Comparison of ENCODE assay signal across 8 mouse cellular contexts in the genomic region with DNA sequence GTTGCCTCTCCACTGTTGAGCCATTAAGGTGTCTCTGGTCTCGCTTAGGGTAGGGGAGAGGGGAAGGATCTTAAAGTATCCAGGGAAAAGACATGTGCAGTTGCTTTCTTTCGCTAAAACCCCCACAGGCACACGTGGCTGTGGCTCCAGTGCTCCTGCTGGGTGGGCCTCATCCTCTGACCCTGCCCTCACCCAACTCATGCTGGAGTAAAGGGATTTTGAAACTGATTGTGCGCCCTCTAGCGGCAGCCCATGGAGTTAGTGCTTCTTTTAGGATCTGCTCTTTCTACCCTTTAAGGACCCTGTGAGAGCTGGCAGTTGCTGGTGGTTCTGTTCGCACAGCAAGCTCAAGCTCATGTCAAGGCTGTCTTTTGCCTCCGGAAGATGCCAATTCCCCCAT. TPM values are rescaled to one million over a fixed set of nuclear protein-coding genes. Genes with fewer than 3 reads are reported as not detected.
A peak's percentile ranks its signal among the peaks of the same experiment; 100 is the strongest.
DNase-seq lines count a peak whose midpoint lies in the region; ATAC-seq lines count a peak whose summit lies in the region.

No protein-coding gene starts in this region.

- intact Hi-C loops in left cerebral cortex, postnatal 10 days (cut with DNase I) = loop anchor here (10.0 kb wide), 1 partner anchor 352 kb away; the partner anchor contains the start of genes Nek8 and Tlcd1

- WGBS in forebrain, embryonic 14.5 days = 15% methylated on average over 7 of the region's 7 CpGs
- WGBS in forebrain, embryonic 13.5 days = 16% methylated on average over 7 of the region's 7 CpGs

- H3K4me2 ChIP-seq in forebrain, embryonic 14.5 days (ENCODE audit: low read length) = no peak overlapping the region
- no peak overlapping the region for H3K4me2 ChIP-seq in forebrain, embryonic 13.5 days

- H3K9me3 ChIP-seq in forebrain, embryonic 14.5 days (replicated peaks; ENCODE audit: control insufficient read depth, low read length) = no peaks in the 10 kb centered on the region
- H3K9me3 ChIP-seq in forebrain, embryonic 13.5 days (replicated peaks) = no peaks in the 10 kb centered on the region

- DNase-seq in forebrain, embryonic 14.5 days (ENCODE audit: low spot score) = peak; percentile 79
- DNase-seq in right cerebral cortex, adult 18-20 months = peak; percentile 63
- DNase-seq in right cerebral cortex, postnatal 36 days (ENCODE audit: low spot score in 2 of 2) = no peak
- DNase-seq in cerebellum, postnatal 36 days = peak; percentile 73 to 75
- DNase-seq in left cerebral cortex, postnatal 10 days (ENCODE audit: extremely low spot score in 1 of 2, low spot score in 2 of 2) = peak; percentile 64 to 72
- peak; percentile 31 to 56 for DNase-seq in natural killer cell, adult 2 months (ENCODE audit: low spot score in 2 of 2)
- peak; percentile 71 for DNase-seq in thymus, postnatal 25 days

- no peak for ATAC-seq in forebrain, embryonic 14.5 days
- no peak for ATAC-seq in forebrain, embryonic 13.5 days

- no peaks in the 10 kb centered on the region for H3K27me3 ChIP-seq in forebrain, embryonic 14.5 days (replicated peaks; ENCODE audit: control insufficient read depth, insufficient read depth, low read length)
- H3K27me3 ChIP-seq in forebrain, embryonic 13.5 days = peaks cover 17% of the 10 kb centered on the region

- H3K9ac ChIP-seq in forebrain, embryonic 14.5 days (ENCODE audit: low read length) = no peak overlapping the region
- no peak overlapping the region for H3K9ac ChIP-seq in forebrain, embryonic 13.5 days

- no peak overlapping the region for H3K4me3 ChIP-seq in forebrain, embryonic 14.5 days (ENCODE audit: low read depth, low read length)
- H3K4me3 ChIP-seq in forebrain, embryonic 13.5 days = no peak overlapping the region

- H3K36me3 ChIP-seq in forebrain, embryonic 14.5 days (ENCODE audit: control insufficient read depth, insufficient read depth, low read length) = peaks cover 62% of the 10 kb centered on the region
- peaks cover 63% of the 10 kb centered on the region for H3K36me3 ChIP-seq in forebrain, embryonic 13.5 days (ENCODE audit: poor library complexity, severe bottlenecking)

- H3K27ac ChIP-seq in forebrain, embryonic 14.5 days (ENCODE audit: low read depth, low read length) = no peak overlapping the region
- H3K27ac ChIP-seq in forebrain, embryonic 13.5 days = no peak overlapping the region

- peaks cover 13% of the 10 kb centered on the region for H3K4me1 ChIP-seq in forebrain, embryonic 14.5 days (ENCODE audit: control insufficient read depth, insufficient read depth, low read length)
- H3K4me1 ChIP-seq in forebrain, embryonic 13.5 days = peaks cover 33% of the 10 kb centered on the region

RNA-seq across cellular contexts. Expression of gene Gm10277, which starts 35.2 kb away (rescaled TPM):
- 0.55 and 0.85 TPM in 2 replicates for polyA plus RNA-seq in forebrain, embryonic 14.5 days (2014; fragmentation: Nextera tagmentation; extraction: Ambion mirVana)
- polyA plus RNA-seq in forebrain, embryonic 13.5 days (2015; fragmentation: Nextera tagmentation; extraction: Ambion mirVana) = 2.9 and 3.2 TPM in 2 replicates
- total RNA-seq in left cerebral cortex, postnatal 10 days (2021) = not detected

RNA-seq across cellular contexts. Expression of gene Myo18a, which starts 59.7 kb away (rescaled TPM):
- polyA plus RNA-seq in forebrain, embryonic 14.5 days (2014; fragmentation: Nextera tagmentation; extraction: Ambion mirVana) = 30.0 and 37.1 TPM in 2 replicates
- 38.2 and 48.1 TPM in 2 replicates for polyA plus RNA-seq in forebrain, embryonic 13.5 days (2015; fragmentation: Nextera tagmentation; extraction: Ambion mirVana)
- total RNA-seq in left cerebral cortex, postnatal 10 days (2021) = 100 to 1,000 TPM; 135 to 137 TPM

Comparison
In these comparisons a context has a peak if more than half of its experiments do, and no peak if none do; other contexts are left out.
1. DNase-seq: peak in forebrain, embryonic 14.5 days (single experiment), right cerebral cortex, adult 18-20 months (single experiment), cerebellum, postnatal 36 days (2 of 2), left cerebral cortex, postnatal 10 days (2 of 2), natural killer cell, adult 2 months (2 of 2) and thymus, postnatal 25 days (single experiment); none in right cerebral cortex, postnatal 36 days (0 of 2).